Mouse (Mus musculus) cerebellum, adult 2 months (tissue): ENCODE measurements around the gene Fam189a2. TPM values are rescaled to one million over a fixed set of nuclear protein-coding genes. Genes with fewer than 3 reads are reported as not detected.

ENCODE experiments used
- DNase-seq, 2 experiments: peaks; one replicate each; pipeline ENCODE4 v3.0.0; 2021
- H3K27ac ChIP-seq: fragments of 200-500 bp; 2 replicates; pipeline ENCODE4 v1.5.1; 2012; ENCODE audit warnings: low read length, control low read depth, inconsistent platforms; ENCODE audit not compliant: insufficient read depth
- H3K27me3 ChIP-seq: fragments of 200-500 bp; 2 replicates; pipeline ENCODE4 v1.6.1; 2012; ENCODE audit warnings: inconsistent platforms, mild to moderate bottlenecking, low read length, moderate library complexity; ENCODE audit not compliant: control insufficient read depth, insufficient read depth
- H3K4me1 ChIP-seq: fragments of 200-500 bp; 2 replicates; pipeline ENCODE4 v1.6.1; 2011; ENCODE audit warnings: low read length; ENCODE audit not compliant: control insufficient read depth, insufficient read depth
- H3K4me3 ChIP-seq: fragments of 200-500 bp; replicated peaks from 2 replicates; pipeline ENCODE3; 2011; ENCODE audit warnings: mild to moderate bottlenecking, low read depth, low read length, control low read depth; ENCODE audit not compliant: insufficient read depth
- CTCF ChIP-seq: fragments of 200-500 bp; IDR thresholded peaks from 2 replicates; pipeline ENCODE4 v1.5.1; 2011; ENCODE audit warnings: low read depth, mild to moderate bottlenecking, control low read depth, low read length, moderate library complexity, borderline replicate concordance; ENCODE audit not compliant: insufficient read depth
- POLR2A ChIP-seq: fragments of 200-500 bp; IDR thresholded peaks from 2 replicates; pipeline ENCODE4 v1.6.1; 2011; ENCODE audit warnings: low read length, control low read depth, borderline replicate concordance; ENCODE audit not compliant: insufficient read depth
- WGBS: fragments of 180-500 bp; shearing (Covaris S2); methylation state at CpG from one replicate; pipeline ENCODE4 v1.1.7; 2018; 5-methylcytosine and 5-hydroxymethylcytosine counted together
- polyA plus RNA-seq: library from polyadenylated mRNA; depleted of rRNA; stranded (reverse); fragments of >200 nt; gene quantifications from 2 replicates; pipeline ENCODE4 v1.2.3, GENCODE M21; 2012

The Fam189a2 gene
- polyA plus RNA-seq, 1 experiment, result 18.8 TPM

DNA sequence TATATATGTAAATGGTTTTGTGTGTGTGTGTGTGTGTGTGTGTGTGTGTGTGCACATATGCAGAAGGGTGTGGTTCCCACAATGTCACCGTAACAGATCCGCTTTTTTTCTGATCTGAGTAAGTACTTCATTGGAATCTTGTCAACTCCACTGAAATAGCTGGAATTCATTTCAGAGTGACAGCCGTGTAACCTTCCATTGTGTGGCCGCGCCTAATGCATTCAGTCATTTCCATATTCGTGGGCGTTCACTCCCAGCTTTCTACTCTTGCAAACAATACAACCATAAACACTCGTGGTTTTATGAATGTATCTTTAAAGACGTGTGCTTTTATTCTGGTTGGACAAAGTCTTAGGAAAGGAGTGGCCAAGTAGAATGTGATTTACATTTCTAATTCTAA lies 6.7 kb downstream of the Fam189a2 start:
- no peak overlapping the region for H3K27ac ChIP-seq
- H3K4me3 ChIP-seq, result no peak overlapping the region
- no peak for DNase-seq
- no peak for TF ChIP-seq POLR2A
- no peak for TF ChIP-seq CTCF
- 41% methylated on average over 9 of the region's 9 CpGs for WGBS
- no peaks in the 10 kb centered on the region for H3K4me1 ChIP-seq
- no peaks in the 10 kb centered on the region for H3K27me3 ChIP-seq

- Histone ChIP-seq H3K27me3 (no peaks in the 10 kb centered on the region), H3K27ac (no peak overlapping the region), H3K4me3 (no peak overlapping the region), H3K4me1 (no peaks in the 10 kb centered on the region)
- DNase-seq, result no peak
- no peak for TF ChIP-seq POLR2A
- no peak for TF ChIP-seq CTCF
- 73% methylated on average over 7 of the region's 7 CpGs for WGBS
These were observed 7.5 kb downstream of the Fam189a2 start for GRCm38 (mm10) chr19:24023351-24023750.

- Histone ChIP-seq H3K4me1 (no peaks in the 10 kb centered on the region), H3K27me3 (no peaks in the 10 kb centered on the region), H3K4me3 (no peak overlapping the region), H3K27ac (no peak overlapping the region)
- 78% methylated on average over 3 of the region's 3 CpGs for WGBS
- TF ChIP-seq CTCF (no peak), POLR2A (no peak)
- DNase-seq, result no peak
These were observed 8.0 kb downstream of the Fam189a2 start for GRCm38 (mm10) chr19:24022771-24023170.

DNA sequence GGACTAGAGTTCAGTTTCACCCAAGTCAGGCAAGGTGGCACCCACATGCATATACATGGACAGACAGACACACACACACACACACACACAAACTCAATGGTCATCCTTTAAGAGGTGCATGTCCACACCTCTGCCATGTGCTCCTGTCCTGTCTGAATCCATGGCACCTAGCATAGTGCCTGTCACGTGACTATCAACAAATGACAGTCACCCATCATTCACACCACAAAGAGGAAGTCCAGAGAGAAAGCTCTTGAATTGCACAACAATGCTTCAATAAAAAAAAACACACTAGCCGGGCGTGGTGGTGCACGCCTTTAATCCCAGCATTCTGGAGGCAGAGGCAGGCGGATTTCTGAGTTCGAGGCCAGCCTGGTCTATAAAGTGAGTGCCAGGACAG lies 8.5 kb downstream of the Fam189a2 start:
- no peak overlapping the region for H3K4me3 ChIP-seq
- no peaks in the 10 kb centered on the region for H3K27me3 ChIP-seq
- H3K27ac ChIP-seq, result no peak overlapping the region
- DNase-seq, result no peak
- H3K4me1 ChIP-seq, result no peaks in the 10 kb centered on the region
- WGBS, result 93% methylated on average over 6 of the region's 6 CpGs
- TF ChIP-seq POLR2A (no peak), CTCF (no peak)

DNA sequence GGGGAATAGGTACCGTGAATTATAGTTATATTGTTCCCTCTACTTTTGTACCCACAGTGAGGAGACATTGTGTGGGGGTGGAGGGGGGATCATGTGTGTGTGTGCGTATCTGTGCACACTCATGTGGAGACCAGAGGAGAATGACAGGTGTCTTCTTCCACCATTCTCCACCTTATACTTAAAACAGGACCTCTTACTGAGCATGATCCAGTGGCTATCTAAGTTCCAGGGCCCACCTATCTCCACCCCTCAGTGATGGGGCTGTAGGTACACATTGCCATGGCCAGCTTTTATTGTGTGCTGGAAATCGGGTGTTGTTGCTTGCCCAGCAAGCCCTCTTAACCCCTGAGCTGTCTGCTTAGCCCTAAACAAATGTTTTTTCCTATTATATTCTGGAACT lies 10.1 kb downstream of the Fam189a2 start:
- no peak overlapping the region for H3K27ac ChIP-seq
- H3K4me3 ChIP-seq, result no peak overlapping the region
- DNase-seq, result no peak
- 91% methylated on average over 3 of the region's 3 CpGs for WGBS
- no peaks in the 10 kb centered on the region for H3K27me3 ChIP-seq
- TF ChIP-seq CTCF (no peak), POLR2A (no peak)
- no peaks in the 10 kb centered on the region for H3K4me1 ChIP-seq

DNA sequence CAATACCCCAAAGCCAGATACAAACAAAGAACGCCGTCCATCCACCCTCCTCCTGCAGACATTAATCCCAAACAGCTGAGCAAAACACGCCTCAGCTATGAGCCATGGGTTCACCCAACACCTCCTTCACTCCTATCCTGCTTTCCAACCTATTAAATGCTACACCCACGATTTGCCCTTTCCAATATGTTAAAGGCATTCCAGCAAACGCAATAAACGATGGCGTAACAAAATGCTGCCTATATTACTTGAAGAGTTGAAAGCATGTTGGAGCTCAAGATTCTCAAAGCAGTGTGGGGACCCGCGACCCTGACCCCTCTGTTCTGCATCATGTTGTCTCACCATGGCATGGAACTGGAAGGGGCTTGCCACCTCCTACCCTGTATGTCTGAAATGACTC lies 11.2 kb downstream of the Fam189a2 start:
- Histone ChIP-seq H3K27me3 (no peaks in the 10 kb centered on the region), H3K27ac (no peak overlapping the region), H3K4me3 (no peak overlapping the region), H3K4me1 (no peaks in the 10 kb centered on the region)
- TF ChIP-seq POLR2A (no peak), CTCF (no peak)
- DNase-seq, result no peak
- WGBS, result 91% methylated on average over 9 of the region's 9 CpGs

DNA sequence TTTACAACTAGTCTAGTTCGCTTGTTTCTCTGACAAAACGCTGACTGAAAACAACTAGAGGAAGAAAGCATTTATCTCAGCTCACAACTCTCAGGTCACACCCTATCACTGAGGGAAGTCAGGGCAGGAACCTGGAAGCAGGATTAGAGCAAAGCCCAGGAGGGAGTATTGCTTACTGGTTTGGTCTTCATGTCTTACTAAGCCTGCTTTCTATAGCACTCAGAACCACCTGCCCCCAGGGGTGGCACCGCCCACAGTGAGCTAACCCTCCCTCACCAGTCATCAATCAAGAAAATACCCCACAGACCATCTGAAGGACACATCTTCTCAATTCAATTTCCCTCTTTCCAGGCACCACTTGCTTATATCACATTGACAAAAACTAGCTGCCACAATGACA lies 12.4 kb downstream of the Fam189a2 start:
- H3K27me3 ChIP-seq, result no peaks in the 10 kb centered on the region
- H3K4me1 ChIP-seq, result no peaks in the 10 kb centered on the region
- TF ChIP-seq CTCF (no peak), POLR2A (no peak)

GRCm38 (mm10) chr19:24017892-24018291 lies 12.9 kb downstream of the Fam189a2 start:
- no peak overlapping the region for H3K4me3 ChIP-seq
- DNase-seq, result no peak
- H3K4me1 ChIP-seq, result no peaks in the 10 kb centered on the region
- no peak overlapping the region for H3K27ac ChIP-seq
- no peaks in the 10 kb centered on the region for H3K27me3 ChIP-seq
- 86% methylated on average over 3 of the region's 3 CpGs for WGBS
- TF ChIP-seq CTCF (no peak), POLR2A (no peak)

More for the DNA sequence above, 12.4 kb downstream of the Fam189a2 start:
- DNase-seq, result no peak
- Histone ChIP-seq H3K27ac (no peak overlapping the region), H3K4me3 (no peak overlapping the region)
- WGBS, result 92% methylated on average over 3 of the region's 3 CpGs

DNA sequence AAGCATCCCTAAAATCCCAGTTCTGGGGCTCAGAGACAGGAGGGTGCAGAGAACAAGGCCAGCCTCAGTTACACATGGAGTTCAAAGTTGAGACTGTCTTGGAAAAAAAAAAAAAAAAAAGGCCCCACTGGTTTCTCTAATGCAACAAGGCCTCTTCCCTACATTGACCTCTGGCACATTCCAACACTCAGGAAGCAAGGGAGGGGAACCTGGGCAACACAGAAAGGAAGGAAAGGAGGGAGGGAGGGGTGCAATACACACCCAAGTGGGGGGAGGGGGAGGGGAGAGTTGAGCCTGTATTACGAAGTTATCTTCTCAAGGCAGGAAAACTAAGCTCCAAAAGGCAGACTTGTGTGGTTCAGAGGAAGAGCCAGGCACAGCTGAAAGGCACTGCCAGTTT lies 13.4 kb downstream of the Fam189a2 start:
- Histone ChIP-seq H3K4me3 (no peak overlapping the region), H3K4me1 (no peaks in the 10 kb centered on the region), H3K27ac (no peak overlapping the region), H3K27me3 (no peaks in the 10 kb centered on the region)
- WGBS, result 70% methylated on average over 1 of the region's 1 CpGs
- no peak for DNase-seq
- TF ChIP-seq POLR2A, result no peak
- TF ChIP-seq CTCF, result no peak
